Mouse (Mus musculus): ENCODE data around the gene Ttll10.

The Ttll10 gene

GRCm38 (mm10) chr4:156023520-156023919 is 35.7 kb downstream of the Ttll10 start:
- peak; percentile 35 to 60 for DNase-seq

- DNase-seq = peak; percentile 31 to 35
These were observed 37.2 kb downstream of the Ttll10 start for GRCm38 (mm10) chr4:156021942-156022419.

GRCm38 (mm10) chr4:156021381-156021780 is 37.8 kb downstream of the Ttll10 start:
- DNase-seq = no peak

GRCm38 (mm10) chr4:156019771-156020170 is 39.4 kb downstream of the Ttll10 start:
- no peak for DNase-seq

GRCm38 (mm10) chr4:156014436-156014835 is 44.8 kb downstream of the Ttll10 start:
- DNase-seq = no peak

GRCm38 (mm10) chr4:156013637-156014036 is 45.6 kb downstream of the Ttll10 start, which contains the start of gene Tnfrsf4:
Tnfrsf4 (plus strand) TSS chr4:156013843.
- no peak for DNase-seq

- DNase-seq = no peak
These were observed 50.8 kb downstream of the Ttll10 start for GRCm38 (mm10) chr4:156008369-156008768.

GRCm38 (mm10) chr4:156004109-156004508 is 55.1 kb downstream of the Ttll10 start:
- DNase-seq = no peak

- no peak for DNase-seq
These were observed 65.6 kb downstream of the Ttll10 start for GRCm38 (mm10) chr4:155993606-155994005.

GRCm38 (mm10) chr4:155992906-155993547 is 66.2 kb downstream of the Ttll10 start:
- DNase-seq = peak; percentile 94 to 97

- DNase-seq = peak in 1 of 2 experiments; percentile 86
These were observed 66.8 kb downstream of the Ttll10 start, which contains the start of the genes B3galt6 and Sdf4 for GRCm38 (mm10) chr4:155992241-155992905. B3galt6 (minus strand) TSS chr4:155992649. Sdf4 (plus strand) TSS chr4:155992872.

- DNase-seq = no peak
These were observed 67.3 kb downstream of the Ttll10 start for GRCm38 (mm10) chr4:155991908-155992230.

- no peak for DNase-seq
These were observed 67.9 kb downstream of the Ttll10 start for GRCm38 (mm10) chr4:155991211-155991907.
